Mouse (Mus musculus): ENCODE results near the gene Slc4a4. TPM values are rescaled to one million over a fixed set of nuclear protein-coding genes. Genes with fewer than 3 reads are reported as not detected.

Slc4a4 gene
- polyA plus RNA-seq, 1 experiment, result 13.1 TPM

GRCm38 (mm10) chr5:88912629-88913028, 26.0 kb downstream of the Slc4a4 start:
- no peak for DNase-seq (ENCODE audit: low read depth, low spot score)
- 72% methylated on average over 2 of the region's 2 CpGs for WGBS

GRCm38 (mm10) chr5:88915082-88915481, 28.5 kb downstream of the Slc4a4 start:
- WGBS, result 91% methylated on average over 5 of the region's 5 CpGs
- no peak for DNase-seq (ENCODE audit: low read depth, low spot score)

DNA sequence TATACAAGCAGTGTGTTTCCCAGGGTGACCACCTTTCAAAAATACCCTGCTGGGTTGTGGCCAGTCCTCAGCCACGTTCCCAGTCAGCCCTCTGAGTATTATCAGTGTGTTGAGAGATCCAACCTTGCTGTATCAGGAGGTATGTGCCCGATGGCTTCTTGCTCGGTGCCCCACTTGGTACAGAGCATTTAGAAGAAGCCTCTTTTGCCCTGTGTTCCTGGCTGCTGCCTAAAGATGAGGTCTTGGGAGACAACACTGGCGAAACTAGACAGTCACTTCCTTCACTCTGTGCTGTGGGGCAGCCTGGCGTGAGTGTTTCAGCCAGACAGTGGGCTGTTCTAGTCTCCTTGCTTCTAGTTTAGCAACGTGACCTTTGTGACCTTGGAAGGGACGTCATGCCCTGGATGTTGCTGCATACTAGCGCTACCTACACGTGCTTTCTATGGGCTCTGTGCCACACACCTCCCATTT, 29.9 kb downstream of the Slc4a4 start:
- WGBS, result 30% methylated on average over 9 of the region's 9 CpGs

GRCm38 (mm10) chr5:88917221-88917620, 30.6 kb downstream of the Slc4a4 start:
- DNase-seq (ENCODE audit: low read depth, low spot score), result no peak
- WGBS, result 54% methylated on average over 3 of the region's 3 CpGs

More for the DNA sequence above, 29.9 kb downstream of the Slc4a4 start:
- no peak for DNase-seq (ENCODE audit: low read depth, low spot score)

- no peak for DNase-seq (ENCODE audit: low read depth, low spot score)
- WGBS, result 27% methylated on average over 10 of the region's 10 CpGs
These were observed 31.0 kb downstream of the Slc4a4 start for GRCm38 (mm10) chr5:88917630-88918029.

- DNase-seq (ENCODE audit: low read depth, low spot score), result no peak
- 18% methylated on average over 9 of the region's 9 CpGs for WGBS
These were observed 31.9 kb downstream of the Slc4a4 start for GRCm38 (mm10) chr5:88918538-88918937.

DNA sequence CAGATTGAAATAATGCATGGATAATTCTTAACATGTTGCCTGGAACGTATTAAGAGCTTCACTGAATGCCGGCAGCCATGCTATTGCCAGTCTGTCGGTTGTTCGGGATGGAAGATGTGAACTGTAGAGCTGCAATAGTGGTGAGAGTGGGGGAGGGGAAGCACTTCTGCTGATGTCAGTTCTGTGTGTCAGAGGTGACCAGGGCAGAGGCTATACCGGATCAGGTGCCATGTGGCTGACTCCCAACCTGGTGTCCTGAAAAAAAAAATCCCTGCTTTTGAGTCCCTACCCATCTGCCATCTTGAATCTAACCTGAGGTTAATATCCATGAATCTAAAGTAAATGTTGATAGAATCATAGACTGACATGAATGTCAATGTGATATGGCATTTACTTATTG, 39.0 kb downstream of the Slc4a4 start:
- WGBS, result 89% methylated on average over 5 of the region's 5 CpGs
- DNase-seq (ENCODE audit: low read depth, low spot score), result no peak

DNA sequence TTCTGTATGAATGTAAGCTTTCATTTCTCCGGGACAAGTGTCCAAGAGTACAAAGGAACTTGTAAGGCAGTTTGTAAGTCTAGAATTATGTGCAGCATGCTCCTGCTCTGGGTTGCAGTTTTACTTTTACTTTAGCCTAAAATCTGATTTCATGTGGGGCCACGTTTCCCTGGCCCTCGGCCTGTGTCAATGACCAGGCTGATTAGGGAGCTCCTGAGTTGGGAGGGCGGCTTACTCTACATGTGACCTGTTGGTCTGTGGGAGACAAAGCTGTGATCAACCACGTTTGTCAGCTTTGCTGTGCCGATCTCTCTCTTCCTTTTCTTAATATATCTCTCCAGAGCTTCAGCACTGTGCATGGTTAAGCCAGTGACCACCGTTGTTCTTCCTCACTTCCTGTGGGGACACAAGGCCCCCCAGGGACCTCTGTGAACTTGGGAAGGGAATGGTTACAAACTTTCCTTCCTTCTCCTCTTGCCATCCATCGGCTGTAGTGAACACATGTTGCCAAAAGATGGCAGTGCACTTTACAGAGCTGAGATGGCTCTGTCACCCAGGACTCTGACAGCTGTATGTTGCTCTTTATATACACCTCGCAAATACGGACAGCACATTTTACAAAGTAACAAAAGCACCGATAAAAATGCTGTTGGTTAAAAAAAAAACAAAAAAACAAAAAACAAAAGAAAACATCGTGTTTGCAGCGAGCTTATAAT, 41.7 kb downstream of the Slc4a4 start:
- DNase-seq (ENCODE audit: low read depth, low spot score), result no peak
- WGBS, result 24% methylated on average over 13 of the region's 13 CpGs

DNA sequence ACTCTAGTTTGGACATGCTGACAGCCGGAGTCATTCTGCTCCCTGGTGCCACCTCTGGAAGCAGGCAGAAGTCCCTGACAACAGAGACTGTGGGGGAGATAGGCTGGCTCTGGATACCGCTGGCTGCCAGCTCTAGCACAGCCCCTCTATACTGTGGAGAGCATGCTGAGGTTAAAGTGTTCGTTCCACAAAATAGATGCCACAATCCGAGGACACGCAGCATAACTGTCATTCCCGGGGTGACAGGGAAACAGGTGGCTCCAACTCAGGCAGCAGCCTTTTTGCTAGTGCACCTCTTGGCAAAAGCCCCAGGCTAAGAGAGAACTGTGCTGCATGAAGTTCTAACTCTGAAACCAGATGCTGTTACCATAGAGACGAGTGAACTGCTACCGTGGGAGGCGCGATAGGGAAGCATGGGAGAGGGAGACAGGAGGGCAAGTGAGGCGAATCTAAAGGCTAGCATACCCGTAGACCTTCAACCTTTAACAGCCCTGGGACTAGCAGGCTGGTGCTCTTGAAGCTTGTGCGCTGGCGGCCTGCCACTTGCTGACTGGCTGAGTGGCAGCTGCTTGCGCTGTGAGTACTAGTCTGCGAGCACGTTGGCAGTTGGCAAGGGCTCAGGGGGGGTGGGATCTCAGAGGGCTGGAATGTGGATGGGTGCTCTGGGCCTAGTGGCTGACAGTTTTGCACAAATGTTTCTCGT, 42.9 kb downstream of the Slc4a4 start:
- DNase-seq (ENCODE audit: low read depth, low spot score), result no peak
- 25% methylated on average over 18 of the region's 18 CpGs for WGBS

DNA sequence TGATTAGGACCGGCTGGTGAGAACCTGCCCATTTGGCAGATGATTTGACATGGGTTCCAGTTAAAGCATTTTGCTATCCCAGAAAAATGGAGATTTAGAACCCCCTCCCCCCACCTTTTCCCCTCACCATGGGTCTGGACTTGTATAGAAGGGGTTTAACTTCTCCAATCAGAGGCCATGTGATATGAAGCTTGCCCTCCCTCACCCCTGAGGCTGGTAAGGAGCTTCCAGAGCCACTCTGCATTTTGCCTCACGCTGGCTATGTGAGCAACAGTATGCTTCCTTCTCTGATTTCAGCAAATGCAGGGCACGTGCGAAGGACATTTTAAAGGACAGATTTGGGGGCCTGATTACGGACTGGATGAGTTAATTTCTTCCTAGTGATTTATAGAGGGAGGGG, 43.5 kb downstream of the Slc4a4 start:
- no peak for DNase-seq (ENCODE audit: low read depth, low spot score)
- WGBS, result 68% methylated on average over 5 of the region's 5 CpGs

- 81% methylated on average over 11 of the region's 11 CpGs for WGBS
- DNase-seq (ENCODE audit: low read depth, low spot score), result no peak
These were observed 44.0 kb downstream of the Slc4a4 start for GRCm38 (mm10) chr5:88930611-88931010.

- DNase-seq (ENCODE audit: low read depth, low spot score), result no peak
These were observed 44.6 kb downstream of the Slc4a4 start for GRCm38 (mm10) chr5:88931176-88931575.

DNA sequence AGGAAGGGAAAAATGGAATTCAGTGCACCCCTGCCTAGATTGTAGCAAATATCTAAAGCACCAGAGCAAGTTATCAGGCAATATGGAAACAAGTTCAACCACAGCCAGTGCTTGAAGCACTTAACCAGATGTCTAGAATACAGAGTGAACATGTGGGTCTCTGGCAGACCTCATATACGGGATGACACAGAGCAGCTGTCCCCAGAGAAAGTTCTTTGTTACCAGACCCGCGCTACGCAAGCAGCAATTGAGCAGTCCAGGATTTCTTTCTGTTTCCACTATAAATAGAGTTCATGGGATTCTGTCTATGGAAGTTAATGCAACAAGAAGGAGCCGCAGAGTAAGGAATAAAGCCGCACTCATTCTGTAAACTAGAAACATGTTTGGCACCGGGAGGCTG, 46.8 kb downstream of the Slc4a4 start:
- WGBS, result 66% methylated on average over 7 of the region's 7 CpGs

More at GRCm38 (mm10) chr5:88931176-88931575, 44.6 kb downstream of the Slc4a4 start:
- 60% methylated on average over 9 of the region's 9 CpGs for WGBS

DNA sequence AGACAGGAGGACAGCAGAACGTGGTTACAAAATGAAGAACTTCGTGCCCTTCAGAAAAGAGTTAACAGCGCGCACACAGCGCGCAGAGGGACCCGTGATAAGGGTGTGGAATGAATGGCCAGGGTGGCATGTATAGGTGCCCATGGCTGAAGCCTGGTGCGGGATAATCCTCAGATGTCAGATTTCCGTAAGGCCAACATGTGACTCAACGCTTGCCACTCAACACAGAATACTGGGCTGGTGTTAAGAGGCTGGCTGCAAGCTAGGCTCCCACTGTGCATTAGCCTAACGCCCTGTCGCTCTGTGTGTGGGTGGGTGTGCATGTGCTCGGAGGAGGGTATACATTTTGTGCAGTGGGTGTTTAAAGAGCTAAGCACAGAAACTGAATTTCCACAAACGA, 47.3 kb downstream of the Slc4a4 start:
- WGBS, result 68% methylated on average over 14 of the region's 14 CpGs
- DNase-seq (ENCODE audit: low read depth, low spot score), result no peak

More for the DNA sequence above, 46.8 kb downstream of the Slc4a4 start:
- DNase-seq (ENCODE audit: low read depth, low spot score), result no peak

GRCm38 (mm10) chr5:88938208-88938607, 51.6 kb downstream of the Slc4a4 start:
- no peak for DNase-seq (ENCODE audit: low read depth, low spot score)

GRCm38 (mm10) chr5:88939151-88939550, 52.5 kb downstream of the Slc4a4 start:
- no peak for DNase-seq (ENCODE audit: low read depth, low spot score)
- 24% methylated on average over 6 of the region's 6 CpGs for WGBS

More at GRCm38 (mm10) chr5:88938208-88938607, 51.6 kb downstream of the Slc4a4 start:
- WGBS, result 49% methylated on average over 1 of the region's 1 CpGs

DNA sequence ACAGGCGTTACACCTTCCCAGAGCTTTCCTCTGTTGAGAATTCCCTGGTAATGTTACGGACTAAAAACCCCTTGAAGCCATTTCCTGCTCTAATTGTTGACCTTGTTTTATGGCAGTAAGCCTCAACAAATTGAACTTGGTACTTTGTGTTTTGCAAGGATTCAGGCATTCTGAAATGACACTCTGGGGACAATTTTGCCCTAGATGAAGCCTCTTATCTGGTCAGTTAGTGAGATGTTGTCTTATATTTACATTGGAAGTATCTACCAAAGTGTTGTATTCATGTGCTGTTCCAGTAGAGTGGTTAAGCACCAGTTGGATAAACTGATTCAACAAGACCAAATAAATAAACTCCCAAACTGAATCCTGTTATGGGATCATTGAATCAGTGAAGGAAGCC, 53.2 kb downstream of the Slc4a4 start:
- DNase-seq (ENCODE audit: low read depth, low spot score), result no peak
- 22% methylated on average over 2 of the region's 2 CpGs for WGBS

- WGBS, result 82% methylated on average over 7 of the region's 7 CpGs
- DNase-seq (ENCODE audit: low read depth, low spot score), result no peak
These were observed 55.3 kb downstream of the Slc4a4 start for GRCm38 (mm10) chr5:88941905-88942304.

GRCm38 (mm10) chr5:88945661-88946339, 59.2 kb downstream of the Slc4a4 start:
- 87% methylated on average over 10 of the region's 10 CpGs for WGBS
- no peak for DNase-seq (ENCODE audit: low read depth, low spot score)

DNA sequence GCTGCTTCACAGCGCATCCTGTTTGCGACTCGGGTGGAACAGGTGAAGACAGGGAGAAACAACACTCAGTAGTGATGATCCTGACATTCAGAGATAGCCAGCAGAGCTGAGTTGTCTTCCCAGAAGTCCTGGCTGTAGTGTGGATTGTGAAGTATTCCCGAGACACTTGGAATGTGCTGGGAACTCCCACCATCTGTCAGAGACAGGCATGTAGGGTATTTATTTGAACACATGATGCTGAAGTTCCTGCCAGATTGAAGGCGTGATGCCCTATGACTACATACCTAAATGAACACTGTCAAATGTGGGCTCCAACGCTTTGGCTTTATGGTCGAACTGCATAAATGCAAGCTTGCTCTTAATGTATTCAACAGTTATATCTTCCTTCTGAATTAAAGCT, 63.7 kb downstream of the Slc4a4 start:
- no peak for DNase-seq (ENCODE audit: low read depth, low spot score)
- 90% methylated on average over 7 of the region's 7 CpGs for WGBS

All from large intestine, adult 2 months (tissue).